Mouse (Mus musculus): ENCODE data around the gene Slain2.
A peak's percentile ranks its signal among the peaks of the same experiment; 100 is the strongest.

The Slain2 gene

DNA sequence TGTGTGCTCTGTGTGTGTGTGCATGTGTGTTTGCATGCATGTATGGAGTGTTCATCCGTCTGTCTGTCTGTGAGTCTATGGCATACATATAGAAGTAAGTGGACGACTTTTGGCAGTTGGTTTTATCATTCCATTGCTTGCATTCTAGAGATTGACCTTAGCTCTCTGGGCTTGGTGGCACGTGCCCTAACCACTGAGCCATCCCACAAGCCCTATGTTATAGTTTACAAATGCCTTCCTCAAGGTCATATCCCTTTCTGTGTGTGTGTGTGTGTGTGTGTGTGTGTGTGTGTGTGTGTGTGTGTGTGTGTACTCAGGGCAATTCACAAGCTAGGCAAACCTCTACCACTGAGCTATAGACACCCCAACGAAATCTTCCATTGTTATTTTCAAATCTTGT, 12.2 kb upstream of the Slain2 start:
- no peak for DNase-seq

DNA sequence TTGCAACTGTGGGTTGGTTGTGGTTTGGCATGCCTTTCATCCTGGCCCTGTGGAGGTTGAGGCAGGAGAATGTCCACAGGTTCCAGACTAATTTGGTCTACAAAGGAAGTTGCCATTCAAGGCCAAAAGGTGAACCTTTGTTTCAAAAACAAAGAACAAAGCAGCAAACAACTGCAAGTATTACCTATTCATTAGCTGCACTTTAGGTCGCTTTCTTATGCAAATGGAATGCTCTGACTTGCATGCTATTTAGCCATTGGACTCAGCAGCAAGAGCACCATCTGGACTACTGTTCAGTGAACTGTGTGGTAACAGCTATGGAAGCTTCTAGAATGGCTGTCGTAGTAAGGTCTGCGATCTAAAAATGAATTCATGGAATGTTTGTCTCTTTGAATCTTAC, 11.8 kb upstream of the Slain2 start:
- DNase-seq, result no peak

GRCm38 (mm10) chr5:72902876-72903516, 11.1 kb upstream of the Slain2 start:
- DNase-seq, result no peak

DNA sequence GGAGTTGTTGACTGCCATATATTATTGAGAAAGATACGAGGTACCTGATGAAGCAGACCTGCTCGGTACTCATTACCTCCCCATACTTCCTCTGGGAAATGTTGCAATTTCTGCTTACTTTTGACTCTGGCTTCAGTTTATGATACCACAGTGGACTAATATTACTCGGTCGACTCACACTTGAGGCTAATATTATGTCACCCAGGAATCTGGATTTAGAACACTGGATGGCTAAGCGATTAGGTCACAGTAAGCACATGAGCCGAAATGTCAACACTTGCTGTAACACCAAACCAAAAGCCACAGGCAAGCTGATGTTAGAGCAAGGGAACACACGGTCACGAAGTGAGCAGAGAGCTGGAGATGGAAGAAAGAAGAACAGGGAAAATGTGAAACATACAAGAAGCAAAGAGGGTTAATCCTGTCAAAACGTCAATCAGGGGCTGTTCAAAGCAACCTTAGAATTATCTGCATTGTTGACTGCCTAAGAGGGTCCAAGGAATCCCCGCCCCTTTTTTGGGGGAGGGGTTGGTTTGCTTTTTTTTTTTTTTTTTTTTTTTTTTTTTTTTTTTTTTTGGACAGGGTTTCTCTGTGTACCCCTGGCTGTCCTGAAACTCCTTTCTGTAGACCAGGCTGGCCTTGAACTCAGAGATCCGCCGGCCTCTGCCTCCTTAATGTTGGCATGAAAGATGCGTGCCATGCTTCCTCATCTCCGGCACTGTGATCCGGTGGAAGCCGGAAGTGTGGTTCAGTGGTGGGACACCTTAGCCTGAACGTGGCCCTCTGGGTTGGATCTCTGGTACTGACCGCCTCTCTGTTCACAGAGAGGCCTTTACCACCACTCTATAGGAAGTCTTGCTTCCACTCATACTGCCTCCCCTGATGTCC, 9.0 kb upstream of the Slain2 start:
- peak; percentile 96 for DNase-seq

GRCm38 (mm10) chr5:72907402-72907801, 6.7 kb upstream of the Slain2 start:
- DNase-seq, result peak; percentile 76

DNA sequence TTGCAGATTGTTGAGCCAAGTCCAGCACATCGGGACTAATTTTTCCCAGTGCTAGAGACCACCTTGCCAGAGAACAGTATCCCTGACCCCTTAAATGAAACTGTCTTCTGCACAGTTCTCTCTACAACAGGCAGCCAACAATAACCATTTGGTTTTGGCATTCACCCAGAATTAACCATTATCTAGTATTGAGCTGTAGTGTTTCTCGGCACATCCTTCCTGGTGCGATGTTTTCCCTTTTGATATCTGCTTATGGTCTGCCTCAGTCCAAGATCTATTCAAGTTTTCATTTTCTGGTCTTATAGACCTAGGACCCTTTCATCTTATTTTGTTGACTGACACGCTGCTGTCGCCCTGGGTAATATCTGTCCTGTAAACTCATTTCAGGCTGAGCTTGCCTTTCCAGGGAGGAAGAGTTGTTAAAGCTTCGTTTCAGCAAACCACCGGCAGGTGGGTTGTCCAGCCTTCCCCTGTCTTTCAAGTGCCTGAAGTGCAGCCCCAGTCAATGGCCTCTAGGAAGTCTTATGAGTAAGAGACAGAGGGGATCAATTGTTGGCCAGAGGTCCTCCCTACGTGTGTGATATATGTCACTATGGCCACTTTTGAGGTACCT, 5.7 kb upstream of the Slain2 start:
- peak; percentile 68 for DNase-seq

DNA sequence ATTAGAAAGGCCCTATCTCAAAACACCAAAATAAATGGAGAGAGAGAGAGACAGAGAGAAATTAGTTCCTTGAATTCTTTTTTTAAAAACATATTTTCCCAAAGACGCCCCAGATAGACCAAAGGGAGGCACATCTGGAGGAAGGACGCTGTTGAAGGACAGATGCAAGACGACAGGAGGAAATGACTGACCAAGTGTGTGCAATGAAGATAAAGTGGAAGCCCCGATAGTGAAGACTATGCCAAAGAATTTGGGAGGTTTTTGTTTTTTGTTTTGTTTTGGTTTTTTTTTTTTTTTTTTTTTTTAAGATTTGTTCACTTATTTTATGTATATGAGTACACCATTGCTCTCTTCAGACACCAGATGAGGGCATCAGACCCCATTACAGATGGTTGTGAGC, 4.7 kb upstream of the Slain2 start:
- DNase-seq, result no peak

- peak; percentile 50 for DNase-seq
Observed at GRCm38 (mm10) chr5:72910373-72910772, 3.7 kb upstream of the Slain2 start.

DNA sequence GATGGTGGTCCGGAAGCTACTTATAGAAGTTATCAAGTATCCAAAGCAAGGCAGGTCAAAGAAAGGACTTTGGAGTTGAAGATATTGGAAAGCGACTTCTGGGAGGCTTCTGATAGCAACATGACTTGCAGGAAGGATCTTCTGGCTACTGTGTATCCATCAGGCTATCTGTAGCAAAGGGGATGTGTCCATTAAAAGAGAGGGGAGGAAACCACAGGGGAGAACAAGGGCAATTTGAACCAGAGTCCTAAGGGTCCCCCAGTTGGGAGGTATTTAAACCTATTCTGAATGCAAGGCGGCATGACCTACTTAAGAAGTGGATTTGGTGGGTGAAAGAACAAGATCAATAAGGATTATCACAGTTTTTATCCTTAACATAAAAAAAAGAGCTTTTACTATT, 2.8 kb upstream of the Slain2 start:
- DNase-seq, result peak; percentile 59

GRCm38 (mm10) chr5:72914633-72915561, 793 bp downstream of the Slain2 start:
- DNase-seq, result peak; percentile 96

- peak; percentile 84 for DNase-seq
Observed at GRCm38 (mm10) chr5:72916048-72916447, 1.9 kb downstream of the Slain2 start.

DNA sequence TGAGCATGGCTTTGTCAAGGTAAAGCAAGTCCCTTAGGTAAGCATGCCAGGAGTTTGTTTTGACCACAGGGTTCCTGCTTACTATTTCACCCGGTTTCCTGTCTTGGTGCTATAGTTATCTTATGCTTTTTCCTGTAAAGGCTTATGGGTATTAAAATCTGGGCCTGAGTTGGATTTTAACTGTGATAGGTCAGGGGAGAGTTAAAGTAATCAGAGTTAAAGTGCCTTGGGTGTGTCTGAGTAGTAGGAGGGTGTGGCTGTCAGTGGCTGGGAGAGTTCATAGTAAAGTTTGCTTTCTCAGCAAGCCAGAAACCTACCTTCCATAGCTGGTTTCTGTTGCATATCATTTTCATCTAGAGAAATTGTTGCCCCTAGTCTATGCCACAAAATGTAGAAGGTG, 2.7 kb downstream of the Slain2 start:
- peak; percentile 70 for DNase-seq

DNA sequence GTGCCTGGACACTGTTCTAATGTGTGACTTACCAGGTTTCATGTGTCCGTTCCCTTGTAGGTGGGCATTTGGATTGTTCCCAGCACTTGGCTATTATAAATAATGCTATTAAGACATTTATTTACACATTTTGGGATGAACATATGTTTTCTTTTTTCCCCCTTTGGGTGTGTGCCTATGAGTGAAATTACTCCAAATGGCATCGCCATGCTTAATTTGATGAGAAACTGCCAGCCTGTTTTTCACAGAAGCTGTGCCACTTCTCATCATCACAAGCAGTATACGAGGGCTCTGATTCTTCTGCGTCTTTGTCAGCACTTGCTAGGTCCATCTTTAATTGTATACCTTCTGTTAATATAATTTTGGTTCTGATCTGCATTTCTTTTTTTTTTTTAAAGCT, 6.3 kb downstream of the Slain2 start:
- peak; percentile 14 for DNase-seq

GRCm38 (mm10) chr5:72921171-72921570, 7.1 kb downstream of the Slain2 start:
- peak; percentile 52 for DNase-seq

DNA sequence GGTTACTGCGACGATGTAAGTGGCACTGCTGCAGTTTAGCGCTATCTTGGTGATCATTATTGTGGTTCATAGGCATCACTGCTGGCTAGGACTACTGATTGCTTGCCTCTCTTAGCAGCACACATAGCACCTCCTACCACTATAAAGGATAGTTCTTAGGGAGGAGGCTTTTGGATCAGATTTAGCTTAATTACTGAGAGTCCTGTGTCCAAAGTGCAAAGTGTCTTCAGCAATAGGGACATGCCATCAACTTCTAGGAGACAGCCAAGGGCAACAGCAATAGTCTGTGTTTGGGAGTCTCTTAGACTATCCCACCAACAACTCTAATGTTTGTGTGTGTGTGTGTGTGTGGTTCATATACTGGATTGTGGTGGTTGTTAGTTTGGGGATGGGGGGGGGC, 8.7 kb downstream of the Slain2 start:
- peak; percentile 6 for DNase-seq

DNA sequence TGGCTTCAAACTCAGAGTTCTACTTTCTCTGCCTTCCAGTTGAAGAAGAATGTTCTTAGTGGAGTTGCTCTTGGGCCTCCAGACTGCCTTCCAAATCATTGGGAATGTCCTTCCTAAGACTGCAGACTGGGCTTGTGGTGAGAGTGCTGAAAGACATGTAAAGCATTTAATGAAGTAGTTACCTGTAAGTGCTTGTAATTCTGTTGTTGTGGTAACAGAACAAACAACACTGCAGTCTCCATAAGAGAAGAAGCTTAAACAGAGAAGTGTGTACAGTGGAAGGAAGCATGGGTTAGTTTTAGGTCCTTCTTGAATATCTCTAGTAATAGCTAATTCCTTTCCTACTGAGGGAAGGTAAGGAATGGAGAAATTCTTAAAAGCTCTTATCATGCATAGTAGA, 13.0 kb downstream of the Slain2 start:
- peak; percentile 17 for DNase-seq

DNA sequence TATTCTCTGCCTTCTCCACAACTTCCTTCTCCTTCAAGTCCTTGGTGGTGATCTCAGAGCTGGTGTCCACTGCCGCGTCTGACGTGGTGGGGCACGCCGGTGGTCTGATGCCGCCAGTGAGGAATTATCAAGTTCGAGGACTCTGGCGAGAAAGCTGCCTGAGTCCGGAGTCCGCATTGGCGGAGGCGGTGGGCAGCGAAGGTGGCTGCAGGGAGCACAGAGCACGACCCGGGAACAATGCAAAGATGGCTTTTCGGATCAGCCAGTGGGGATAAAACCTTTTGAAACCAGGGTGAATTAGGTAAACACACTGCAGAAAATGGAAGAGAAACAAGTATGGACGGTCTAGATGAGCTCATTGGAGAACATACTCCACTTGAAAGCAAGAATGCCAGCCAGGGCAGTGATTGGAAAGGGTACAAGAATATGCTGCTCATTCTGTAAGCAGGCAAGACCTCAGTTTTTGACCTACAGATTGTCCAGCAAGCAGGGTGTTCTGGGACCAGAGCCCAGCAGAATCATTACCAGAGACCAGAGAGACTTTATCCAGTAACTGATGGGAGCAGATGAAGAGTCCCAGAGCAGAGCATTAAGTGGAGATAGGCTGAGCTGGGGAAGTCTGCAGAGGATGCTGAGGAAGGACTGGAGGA, 19.0 kb downstream of the Slain2 start:
- peak; percentile 86 for DNase-seq

DNA sequence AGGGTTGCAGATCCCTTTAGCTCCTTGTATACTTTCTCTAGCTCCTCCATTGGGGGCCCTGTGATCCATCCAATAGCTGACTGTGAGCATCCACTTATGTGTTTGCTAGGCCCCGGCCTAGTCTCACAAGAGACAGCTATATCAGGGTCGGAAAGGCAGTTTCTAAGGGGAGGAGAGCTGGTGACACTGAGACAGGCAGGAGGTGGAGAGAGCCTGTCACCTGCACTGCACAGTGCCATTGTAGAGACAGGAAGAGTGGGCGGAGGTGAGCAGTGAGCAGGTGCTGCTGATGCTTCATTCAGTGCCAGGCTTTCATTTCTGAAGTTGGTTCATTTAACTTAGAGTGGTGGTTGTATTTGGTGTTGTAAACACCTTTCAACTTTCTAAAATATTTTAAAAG, 24.3 kb downstream of the Slain2 start:
- DNase-seq, result peak; percentile 70

GRCm38 (mm10) chr5:72939311-72939710, 25.2 kb downstream of the Slain2 start:
- DNase-seq, result peak; percentile 56

DNA sequence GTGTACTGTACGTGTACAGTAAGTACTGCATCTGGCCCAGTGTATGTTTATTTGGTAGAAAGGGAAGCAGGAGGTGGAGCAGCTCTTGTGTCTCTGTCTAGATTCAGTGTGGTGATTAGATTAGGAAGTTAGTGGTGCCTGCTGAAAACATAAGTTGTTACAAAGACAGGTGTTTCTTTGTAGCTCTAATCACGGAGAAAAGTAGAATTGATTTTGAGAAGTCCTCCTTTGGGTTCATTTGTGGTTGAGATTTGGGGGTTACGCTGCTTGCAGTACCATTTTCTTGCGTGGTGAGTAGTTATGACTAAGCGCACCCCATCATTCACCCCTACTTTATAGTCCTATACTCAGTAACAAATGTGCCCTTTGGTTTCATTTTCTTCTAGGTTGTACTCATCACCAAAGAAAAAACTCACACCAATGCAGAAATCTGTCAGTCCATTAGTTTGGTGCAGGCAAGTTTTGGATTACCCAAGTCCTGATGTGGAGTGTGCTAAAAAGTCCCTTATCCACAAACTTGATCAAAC, 26.9 kb downstream of the Slain2 start:
- DNase-seq, result peak; percentile 34

DNA sequence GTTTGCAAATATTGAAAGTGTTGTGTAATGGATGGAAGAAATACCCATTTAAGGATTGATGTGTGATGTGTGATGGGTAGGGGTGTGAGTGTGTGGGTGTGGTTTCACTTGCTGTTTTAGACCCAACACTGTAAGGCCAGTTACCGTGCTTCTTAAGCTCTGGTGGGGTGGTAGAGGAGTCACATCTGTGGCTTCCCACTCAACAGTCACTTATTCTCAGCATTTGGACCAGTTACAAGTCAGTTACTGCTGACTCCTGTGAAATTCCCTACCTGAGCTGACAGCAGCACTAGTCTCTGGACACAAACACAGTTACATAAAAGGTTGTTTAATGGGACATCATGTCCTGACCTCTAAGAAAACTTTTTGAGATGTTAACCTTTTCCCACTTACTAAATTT, 34.0 kb downstream of the Slain2 start:
- peak; percentile 88 for DNase-seq

DNA sequence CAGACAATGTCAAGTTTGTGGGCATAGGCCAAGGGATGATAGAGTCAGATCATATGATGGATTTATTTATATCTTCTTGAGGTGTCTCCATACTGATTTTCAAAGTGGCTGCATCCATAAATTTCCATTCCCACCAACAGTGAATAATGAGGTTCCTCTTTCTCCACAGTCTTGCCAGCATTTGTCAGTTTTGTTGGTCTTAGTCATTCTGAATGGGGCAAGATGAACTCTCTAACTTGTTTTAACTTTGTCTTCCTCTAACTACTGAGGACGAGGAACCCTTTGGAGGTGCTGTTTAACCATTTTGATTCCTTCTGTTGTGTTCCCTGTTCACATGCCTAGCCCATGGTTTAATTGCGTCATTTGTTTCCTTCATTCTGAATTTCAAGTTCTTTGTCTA, 36.1 kb downstream of the Slain2 start:
- DNase-seq, result no peak
